Mouse (Mus musculus) kidney, adult 2 months (tissue): ENCODE measurements at regions not wholly inside any gene's neighbourhood (a gene's known extent, or its start where the extent isn't known, plus 50 kb on each side); places are given as distances from the start of the nearest gene placed in this dataset.

ENCODE experiments used
- CTCF ChIP-seq: fragments of 200-500 bp; conservative IDR thresholded peaks from 2 replicates; pipeline ENCODE4 v1.5.1; 2011; ENCODE audit warnings: low read depth, mild to moderate bottlenecking, control low read depth, low read length, moderate library complexity, mixed read lengths; ENCODE audit not compliant: insufficient read depth, insufficient read length
- POLR2A ChIP-seq: fragments of 200-500 bp; IDR thresholded peaks from one replicate; pipeline ENCODE4 v1.6.1; 2011; ENCODE audit warnings: low read depth, low read length, control low read depth

DNA sequence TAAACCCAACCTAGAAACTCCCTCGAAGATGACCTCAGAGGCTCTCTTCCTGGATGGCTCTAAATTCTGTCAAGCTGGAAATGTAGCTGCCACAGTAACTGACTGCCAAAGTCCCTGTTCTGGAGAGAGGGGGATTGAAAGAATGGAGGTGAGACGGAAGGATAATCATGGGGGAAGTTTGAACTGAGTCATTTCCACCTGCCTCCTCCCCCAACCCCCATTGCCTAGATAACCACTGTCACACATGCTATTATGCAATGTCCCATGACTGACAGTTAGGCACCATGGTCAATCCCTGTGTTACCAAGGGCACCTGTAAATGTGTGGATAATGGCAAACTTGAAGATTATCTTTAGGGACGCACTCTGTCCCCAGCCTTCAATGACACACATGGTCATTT, 172.0 kb upstream of the Spdye4c start:
- TF ChIP-seq CTCF (no peak), POLR2A (no peak)
